Mouse (Mus musculus): ENCODE results near the gene Bach2.

The Bach2 gene

DNA sequence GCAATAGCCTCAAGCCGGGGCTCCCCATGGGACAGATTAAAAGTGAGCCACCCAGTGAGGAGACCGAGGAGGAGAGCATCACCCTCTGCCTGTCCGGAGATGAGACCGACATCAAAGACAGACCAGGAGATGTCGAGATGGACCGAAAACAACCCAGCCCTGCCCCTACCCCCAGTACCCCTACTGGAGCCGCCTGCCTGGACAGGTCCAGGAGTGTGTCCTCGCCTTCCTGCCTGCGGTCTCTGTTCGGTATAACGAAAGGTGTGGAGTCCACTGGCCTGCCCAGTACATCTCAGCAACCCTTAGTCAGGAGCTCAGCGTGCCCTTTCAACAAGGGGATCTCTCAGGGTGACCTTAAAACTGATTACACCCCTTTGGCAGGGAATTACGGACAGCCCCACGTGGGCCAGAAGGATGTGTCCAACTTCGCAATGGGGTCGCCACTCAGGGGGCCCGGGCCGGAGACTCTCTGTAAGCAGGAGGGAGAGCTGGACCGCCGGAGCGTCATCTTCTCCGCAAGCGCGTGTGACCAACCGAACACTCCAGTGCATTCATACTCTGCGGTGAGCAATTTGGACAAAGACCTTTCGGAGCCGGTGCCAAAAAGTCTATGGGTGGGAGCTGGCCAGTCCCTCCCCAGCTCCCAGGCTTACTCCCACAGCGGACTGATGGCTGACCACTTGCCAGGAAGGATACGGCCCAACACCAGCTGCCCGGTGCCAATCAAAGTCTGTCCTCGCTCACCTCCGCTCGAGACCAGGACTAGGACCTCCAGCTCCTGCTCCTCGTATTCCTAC is 323.9 kb downstream of the Bach2 start:
- DNase-seq (ENCODE audit: low read depth, low spot score) = no peak

DNA sequence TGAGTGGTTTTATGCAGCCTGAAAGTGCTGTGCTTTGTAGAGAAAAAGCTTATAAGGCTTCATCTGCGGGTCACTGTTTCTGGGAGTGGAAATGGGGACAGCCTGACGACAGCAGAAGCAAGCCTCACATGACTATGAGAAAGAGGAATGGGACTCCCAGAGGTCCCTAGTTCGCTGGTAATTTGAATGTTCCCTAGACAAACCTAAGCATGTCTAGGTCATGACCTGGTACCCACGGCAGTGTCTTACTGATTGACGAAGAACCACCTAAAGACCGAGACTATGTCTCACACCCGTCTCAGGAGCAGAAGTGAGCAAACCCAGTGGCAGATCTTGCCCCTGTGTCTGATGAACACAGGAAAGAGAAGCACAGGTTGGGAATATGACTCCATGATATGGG is 325.8 kb downstream of the Bach2 start:
- no peak for DNase-seq (ENCODE audit: low read depth, low spot score)

DNA sequence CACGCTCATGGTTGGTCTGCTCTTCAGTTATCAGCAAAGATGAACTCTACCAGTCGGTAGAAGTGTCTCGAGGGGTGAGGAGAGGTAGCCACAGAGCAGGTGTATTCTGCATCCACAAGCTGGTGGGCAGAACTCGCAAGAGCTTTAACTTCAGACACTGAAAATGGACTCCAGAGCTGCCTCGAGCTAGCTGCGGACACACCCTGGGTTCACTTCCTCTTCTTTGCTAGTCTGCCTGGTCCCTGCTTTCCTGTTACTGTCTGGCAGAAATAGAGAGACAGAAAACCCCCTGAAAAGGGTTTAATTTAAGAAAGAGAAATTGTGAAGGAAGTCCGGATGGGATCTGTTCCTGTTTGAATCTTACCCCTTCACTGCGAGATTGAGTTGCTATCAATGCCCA is 326.3 kb downstream of the Bach2 start:
- no peak for DNase-seq (ENCODE audit: low read depth, low spot score)

DNA sequence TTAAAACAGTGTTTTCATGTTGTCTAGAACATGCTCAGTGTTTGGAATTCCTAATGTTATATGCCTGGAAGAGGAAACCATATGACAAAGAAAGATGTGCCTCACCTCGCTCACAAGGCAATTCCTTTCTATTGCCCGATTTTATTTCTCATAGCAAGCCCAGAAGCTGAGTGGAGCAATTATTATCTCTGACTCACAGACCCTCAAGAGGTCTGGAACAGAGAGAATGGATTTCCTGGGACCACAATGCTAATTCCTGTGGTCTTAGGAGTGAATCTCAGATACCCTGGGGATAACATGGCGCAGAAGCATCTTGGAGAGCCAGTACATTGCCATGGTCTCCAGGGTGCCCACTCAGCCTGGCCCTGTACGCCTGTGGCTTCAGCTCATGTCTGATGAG is 330.4 kb downstream of the Bach2 start:
- no peak for DNase-seq (ENCODE audit: low read depth, low spot score)

DNA sequence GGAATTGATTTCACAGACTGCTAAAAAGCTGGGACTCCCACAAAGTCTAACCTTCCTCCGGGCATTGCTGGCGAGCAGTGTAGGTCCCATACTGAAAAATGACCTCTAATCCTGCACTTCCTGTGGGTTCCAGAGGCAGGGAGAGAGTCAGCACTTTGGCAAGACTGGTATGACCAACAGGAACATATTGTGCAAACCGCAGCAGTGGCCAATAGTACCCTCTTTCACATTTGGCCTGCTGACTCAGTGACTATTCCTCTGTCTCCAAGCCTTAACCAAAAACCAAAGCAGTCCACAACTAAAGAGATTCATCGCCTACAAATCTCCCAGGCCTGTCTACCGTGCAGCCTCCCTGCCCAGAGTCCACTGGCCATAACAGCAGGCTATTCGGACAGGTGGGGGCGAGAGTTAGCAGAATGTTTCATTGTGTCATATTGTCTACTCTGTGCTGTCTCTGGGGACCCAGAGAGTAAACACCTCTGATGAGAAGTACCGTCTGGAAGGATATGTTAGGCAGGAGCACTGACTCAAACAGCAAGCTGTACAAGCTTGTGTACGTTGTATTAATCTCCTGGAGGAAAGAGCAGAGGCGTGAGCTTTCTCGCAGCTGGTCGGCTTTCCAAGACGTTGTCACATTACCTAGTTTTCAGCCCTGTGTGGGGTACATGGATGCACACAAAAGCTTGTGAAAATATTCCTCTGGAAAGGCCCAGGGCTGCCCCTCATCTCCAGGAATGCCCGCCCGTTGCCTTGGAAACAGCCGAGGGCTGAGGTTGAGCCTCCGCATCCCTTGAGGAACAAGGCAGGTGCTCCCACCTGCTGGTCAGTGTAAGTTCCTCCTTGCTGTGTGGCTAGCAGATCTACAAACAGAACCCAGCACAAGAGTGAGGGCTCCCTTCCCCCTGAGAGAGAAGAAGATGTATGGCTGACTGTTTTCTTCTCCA is 331.7 kb downstream of the Bach2 start:
- DNase-seq (ENCODE audit: low read depth, low spot score) = peak; percentile 21

DNA sequence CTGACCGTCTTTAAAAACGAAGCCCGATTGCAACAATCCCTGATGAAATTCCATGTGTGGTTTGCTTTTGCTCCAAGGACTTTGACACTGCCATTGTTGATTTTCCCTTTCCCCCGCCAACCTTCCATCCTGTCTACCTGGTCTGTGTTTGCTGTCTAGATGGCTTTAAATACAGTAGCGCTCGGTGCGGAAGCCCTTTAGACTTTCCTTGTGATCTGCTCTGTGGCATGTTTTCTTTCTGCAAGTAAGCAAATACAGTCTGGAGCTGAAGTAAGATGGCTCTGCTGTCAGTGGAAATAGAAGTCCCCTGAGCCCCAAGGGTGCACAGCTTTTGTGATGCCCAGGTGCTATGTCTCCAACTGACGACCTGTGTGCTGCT is 332.3 kb downstream of the Bach2 start:
- no peak for DNase-seq (ENCODE audit: low read depth, low spot score)

DNA sequence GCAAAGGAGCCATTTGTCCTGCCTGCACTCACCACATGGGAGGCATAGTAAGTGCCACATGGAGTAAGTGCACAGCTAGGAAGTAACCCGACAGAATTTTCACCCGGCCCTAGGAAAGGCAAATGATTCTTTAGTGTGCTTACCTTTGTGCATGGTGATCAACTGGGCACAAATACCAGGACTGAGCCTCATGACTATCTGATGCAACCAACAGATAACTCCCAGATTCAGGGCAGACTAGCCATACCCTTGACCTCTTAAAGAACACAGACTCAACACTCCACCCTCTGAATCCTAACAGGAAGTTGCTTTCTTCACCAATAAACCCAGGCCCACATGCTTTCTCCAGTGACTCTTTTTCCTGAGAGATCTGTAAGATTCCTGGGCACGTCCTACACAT is 332.8 kb downstream of the Bach2 start:
- DNase-seq (ENCODE audit: low read depth, low spot score) = no peak

DNA sequence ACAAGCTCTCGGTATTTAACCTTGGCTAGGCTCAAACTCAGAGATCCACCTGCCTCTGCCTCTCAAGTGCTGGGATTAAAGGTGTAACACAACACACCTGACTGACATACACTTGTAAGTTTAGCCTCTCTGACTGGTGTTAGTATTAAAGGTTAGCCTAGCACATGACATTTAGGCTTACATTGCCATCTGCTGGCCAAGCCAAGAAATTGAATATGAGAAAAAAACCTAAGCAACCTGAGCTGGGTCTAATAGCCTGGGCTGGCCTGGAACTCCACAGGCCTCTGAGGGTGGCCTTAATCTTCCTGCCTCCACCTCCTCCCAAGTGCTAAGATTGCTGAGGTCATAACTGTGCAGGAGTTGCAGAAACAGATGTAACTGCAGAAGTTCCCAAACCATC is 333.5 kb downstream of the Bach2 start:
- DNase-seq (ENCODE audit: low read depth, low spot score) = peak; percentile 71

DNA sequence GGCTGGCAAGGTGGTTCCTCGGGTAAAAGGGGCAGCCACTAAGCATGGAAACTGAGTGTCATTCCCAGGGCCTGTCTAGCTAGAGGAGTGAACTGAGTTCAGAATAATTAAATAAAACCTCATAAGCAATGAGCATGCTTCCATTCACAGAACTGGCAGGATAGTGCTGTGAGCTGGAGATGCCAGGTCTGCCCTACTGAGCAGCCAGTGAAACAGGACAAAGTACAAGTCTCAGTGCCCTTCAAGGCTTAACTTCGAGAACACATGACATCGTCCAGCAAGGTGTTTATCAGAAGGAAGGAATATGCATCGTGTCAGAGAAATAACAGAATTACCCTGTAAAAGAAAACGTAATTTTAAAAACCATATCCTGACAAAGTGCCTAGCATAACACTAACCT is 335.0 kb downstream of the Bach2 start:
- DNase-seq (ENCODE audit: low read depth, low spot score) = no peak

DNA sequence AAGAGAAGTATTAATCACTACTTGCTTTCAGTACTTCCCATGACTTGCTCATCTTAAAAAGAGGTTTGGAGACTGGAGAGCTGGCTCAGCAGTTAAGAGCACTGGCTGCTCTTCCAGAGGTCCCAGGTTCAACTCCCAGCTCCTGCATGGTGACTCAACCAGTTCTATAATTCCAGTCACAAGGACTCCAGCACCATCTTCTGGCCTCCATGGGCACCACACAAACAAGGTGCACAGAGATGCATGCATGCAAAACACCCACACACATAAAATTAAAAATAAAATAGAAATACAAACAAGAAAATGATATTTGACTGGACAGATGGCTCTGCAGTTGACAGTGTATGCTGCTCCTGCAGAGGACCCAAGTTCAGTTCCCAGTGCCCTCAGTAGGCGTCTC is 336.0 kb downstream of the Bach2 start:
- no peak for DNase-seq (ENCODE audit: low read depth, low spot score)

DNA sequence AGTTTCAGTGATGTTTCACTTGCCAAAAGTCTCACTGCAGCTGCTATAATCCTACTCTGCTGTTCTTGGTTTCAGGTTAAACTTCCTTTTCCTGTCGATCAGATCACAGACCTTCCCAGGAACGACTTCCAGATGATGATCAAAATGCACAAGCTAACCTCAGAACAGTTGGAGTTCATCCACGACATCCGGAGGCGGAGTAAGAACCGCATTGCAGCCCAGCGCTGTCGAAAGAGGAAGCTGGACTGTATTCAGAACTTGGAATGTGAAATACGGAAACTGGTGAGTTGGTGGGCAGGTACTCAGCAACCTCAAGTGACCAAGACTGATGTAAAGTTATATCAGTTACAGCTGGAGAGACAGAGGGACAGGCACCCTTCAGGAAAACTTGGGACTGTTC is 336.6 kb downstream of the Bach2 start:
- no peak for DNase-seq (ENCODE audit: low read depth, low spot score)

DNA sequence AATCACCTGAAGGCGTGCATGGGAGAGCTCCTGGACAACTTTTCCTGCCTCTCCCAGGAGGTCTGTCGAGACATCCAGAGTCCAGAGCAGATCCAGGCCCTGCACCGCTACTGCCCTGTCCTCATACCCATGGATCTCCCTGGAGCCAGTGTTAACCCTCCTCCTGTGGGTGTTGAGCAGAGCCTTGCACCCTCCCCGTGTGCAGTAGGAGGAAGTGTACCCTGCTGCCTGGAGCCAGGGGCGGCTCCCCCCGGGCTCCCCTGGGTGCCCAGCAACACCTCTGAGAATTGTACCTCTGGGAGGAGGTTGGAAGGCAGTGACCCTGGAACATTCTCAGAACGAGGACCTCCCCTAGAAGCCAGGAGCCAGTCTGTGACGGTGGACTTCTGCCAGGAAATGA is 341.2 kb downstream of the Bach2 start:
- no peak for DNase-seq (ENCODE audit: low read depth, low spot score)

DNA sequence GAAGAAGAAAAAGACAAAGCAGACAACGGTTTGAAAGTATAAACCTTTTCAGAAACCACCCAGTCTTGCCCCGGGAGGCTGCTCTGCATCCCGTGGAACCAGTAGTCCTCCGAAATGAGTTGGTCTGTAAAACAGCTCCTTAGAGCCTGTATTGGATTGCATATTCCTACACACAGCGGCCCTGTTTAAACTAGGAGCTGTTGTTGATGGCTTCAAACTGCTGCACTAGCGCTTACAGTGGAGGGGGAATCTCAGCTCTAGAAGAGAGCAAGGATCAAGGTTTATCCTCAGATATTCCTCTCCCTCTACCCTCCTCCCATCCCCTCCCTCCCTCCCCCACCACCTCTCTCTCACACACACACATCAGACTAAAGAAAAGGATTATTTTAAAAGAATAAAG is 345.6 kb downstream of the Bach2 start:
- DNase-seq (ENCODE audit: low read depth, low spot score) = no peak

DNA sequence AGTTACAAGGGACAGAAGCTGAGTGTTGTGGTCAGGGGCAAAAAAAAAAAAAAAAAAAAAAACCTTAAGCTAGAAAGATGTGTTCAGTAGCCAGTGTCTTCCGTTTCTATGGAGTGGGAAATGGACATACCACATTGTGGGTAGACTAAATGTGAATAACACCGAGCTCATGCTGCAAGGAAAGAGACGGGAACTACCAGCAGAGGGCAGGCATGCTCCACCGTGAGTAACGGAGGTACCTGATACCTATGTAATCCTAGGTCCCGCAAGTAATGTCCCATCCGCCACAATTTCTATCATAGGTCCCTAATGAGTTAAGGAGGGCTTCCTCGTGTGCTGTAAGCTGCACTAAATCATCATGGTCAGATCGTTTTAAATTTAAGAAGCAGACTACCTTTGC is 348.0 kb downstream of the Bach2 start:
- peak; percentile 84 for DNase-seq (ENCODE audit: low read depth, low spot score)

DNA sequence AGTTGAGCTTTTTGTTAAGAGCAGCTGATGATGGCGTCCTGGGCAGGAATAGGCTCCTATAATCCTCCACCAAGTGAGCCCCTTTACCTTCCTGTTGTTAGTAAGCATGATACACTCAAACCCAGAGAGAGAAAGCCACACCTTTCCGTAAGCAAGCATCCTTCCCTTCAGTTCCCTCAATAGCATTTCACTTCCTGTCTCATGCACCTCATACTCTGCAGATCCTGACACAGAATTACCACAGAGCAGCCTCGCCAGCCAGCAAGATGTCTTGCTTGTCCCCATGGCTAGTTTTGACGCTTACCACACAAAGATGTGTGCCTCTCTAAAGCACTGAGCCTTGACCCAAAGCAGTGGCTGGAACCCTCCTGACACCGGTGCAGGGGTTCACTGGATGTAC is 348.9 kb downstream of the Bach2 start:
- DNase-seq (ENCODE audit: low read depth, low spot score) = no peak

DNA sequence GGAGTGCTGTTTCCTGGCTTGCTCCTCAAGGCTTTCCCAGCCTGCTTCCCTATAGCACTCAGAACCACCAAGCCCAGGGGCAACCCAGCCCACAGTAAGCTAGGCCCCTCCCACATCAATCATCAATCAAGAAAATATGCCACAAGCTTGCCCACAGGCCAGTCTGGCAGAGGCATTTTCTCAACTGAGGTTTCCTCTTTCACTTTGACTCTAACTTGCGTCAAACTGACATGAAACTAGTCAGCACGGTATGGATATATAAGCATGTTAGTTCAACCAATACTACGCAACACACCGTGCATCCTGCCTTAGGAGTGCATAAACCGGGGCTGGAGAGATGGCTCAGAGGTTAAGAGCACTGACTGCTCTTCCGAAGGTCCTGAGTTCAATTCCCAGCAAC is 349.6 kb downstream of the Bach2 start:
- DNase-seq (ENCODE audit: low read depth, low spot score) = no peak

DNA sequence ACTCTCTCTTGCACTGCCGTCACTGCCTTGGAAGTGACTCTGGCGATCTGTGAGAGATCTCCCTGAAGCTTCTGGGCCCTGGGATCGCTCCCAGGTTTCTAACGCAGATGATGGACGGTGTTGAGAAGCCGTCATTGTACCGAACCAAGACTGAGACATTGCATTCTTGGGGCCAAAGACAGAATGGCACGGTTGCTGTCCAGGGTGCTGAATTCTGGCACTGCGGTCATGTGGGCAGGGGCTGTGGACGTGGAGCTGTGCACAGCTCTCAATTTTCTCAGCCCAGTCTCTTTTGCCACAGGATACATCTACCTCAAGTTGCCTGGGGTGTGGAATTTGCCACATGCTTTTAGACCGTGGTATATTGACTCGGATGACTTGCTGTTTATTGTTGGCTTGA is 362.5 kb downstream of the Bach2 start:
- DNase-seq (ENCODE audit: low read depth, low spot score) = peak; percentile 66

DNA sequence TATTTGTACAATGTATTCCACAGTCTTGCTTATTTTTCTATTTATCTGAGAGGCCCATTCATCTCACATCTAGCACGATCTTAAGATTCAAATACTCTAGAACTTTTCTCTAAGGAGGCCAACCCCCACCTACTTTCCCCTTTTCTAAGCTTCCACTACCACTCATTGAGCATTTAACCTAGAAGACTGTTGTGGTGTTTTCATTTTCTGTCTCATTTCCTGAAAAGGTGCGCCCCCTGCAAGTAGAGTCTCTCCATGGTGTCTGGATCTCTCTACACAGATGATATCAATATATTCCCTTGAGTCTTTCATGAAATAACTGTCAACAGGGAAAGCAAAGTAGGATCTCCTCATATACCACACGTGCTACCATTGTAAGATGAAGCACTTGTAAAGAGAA is 364.1 kb downstream of the Bach2 start, which contains the start of gene Gja10:
Gene Gja10, minus strand, starts transcription at position 101 of the 400 bp plus-strand sequence.
- DNase-seq (ENCODE audit: low read depth, low spot score) = no peak

DNA sequence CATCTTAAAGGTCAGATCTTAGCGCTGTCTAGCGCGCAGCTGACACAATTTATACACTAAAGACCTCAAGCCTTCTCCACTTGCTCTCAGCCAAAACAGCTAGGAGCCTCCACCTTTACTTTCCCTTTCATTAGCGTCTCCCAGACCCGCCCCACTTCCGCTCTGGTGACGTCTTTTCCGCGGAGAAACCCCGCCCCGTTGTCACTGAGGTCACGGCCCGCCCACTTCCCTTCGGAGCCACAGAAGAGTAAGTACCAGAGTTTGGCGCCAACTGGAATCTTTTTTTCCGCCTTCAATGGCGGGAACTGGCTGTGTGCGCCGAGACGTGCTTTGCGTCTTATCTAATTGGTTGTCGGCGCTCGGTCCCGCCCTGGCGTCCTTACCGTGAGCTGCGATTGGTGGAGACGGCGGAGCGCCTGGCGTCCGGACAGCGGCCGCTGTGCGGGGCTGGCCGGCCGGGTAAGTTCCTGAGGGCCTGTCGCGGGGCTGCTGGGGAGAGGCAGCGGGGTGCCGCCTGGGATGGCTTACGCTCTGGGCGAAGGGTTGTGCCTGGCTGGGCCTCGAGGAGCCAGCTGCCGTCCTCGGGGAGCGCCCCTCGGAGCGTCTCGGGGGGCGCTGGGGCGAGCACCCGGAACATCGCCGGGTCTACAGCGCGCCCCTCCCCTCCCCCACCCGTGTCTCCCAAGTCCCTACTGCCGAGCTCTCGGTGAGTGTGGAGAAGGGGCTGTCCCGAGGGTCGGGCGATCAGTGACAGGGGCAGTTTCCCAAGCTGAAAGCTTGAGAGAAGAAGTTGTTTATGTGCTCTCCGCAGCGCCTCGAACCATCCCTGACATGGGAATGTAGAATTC is 376.7 kb downstream of the Bach2 start, which contains the start of gene Casp8ap2:
Gene Casp8ap2, plus strand, starts transcription at position 418 of the 848 bp plus-strand sequence.
- peak; percentile 99 for DNase-seq (ENCODE audit: low read depth, low spot score)

DNA sequence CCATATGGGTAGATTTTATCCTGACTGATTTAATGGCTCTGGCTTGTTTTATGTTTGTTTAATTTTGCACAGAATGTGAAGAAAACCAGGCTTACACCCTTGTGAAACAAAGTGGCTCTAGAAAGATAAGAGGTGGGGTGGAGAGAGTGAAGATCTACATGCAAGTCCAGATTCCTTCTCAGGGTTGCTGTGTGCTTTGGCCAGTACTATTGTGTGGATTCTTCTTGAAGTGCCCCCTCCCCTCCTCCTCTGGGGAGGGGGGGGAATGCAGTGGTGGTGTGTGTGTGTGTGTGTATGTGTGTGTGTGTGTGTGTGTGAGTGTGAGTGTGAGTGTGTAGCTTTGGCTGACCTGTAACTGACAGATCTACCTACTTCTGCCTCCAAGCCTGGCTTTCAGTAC is 383.0 kb downstream of the Bach2 start:
- no peak for DNase-seq (ENCODE audit: low read depth, low spot score)
